Mouse (Mus musculus): ENCODE results near the gene Srek1ip1.

Srek1ip1 gene

DNA sequence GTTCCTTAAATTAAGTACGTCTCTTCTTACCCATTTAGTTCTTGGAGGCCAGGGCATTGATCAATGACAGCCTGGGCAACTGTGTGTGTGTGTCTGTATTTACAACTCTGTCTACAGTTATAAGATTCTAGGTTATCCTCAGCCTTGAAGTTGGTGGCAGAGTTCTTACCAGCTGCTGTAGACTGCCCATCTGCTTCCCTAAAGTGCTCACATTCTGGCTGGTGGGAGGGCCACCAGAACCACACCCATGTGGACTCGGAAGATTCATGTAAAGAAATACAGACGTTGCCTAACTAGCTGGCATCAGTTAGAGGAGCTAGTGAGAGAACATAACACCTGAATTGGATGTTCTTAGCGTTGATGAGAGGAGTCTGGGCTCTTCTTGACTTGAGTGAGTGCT is 49.7 kb downstream of the Srek1ip1 start:
- no peak for DNase-seq (ENCODE audit: extremely low read depth, low read depth)

DNA sequence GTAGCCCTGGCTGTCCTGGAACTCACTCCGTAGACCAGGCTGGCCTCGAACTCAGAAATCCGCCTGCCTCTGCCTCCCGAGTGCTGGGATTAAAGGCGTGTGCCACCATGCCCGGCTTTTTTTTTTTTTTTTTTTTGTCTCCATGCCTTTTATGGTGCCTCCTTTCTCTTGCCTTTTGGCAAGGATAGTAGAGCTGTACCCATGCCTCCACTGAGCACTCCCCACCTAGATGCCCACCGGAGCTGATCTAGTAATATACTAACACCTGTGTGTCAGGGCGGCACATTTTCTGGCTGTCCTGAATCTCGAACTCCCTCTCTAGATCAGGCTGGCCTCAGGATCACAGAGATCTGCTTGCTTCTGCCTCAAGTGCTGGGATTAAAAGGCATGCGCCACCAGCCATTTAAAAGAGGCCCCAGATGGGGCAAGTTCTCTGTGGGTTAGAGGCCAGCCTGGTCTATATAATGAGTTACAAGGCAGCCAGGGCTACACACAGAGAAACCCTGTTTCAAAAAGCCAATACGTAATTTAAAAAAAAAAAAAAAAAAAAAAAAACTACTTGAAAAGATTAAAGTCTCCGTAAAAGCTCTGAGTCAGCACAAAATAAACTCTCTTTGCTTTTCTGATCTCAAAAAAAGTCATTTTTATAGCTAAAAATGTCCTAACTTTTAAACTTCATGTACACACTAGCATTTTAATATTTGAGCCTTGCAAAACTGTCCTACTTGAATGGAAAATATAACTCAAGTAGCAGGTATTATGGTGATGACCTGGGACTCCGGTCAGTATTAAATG is 51.2 kb downstream of the Srek1ip1 start:
- no peak for DNase-seq (ENCODE audit: extremely low read depth, low read depth)

DNA sequence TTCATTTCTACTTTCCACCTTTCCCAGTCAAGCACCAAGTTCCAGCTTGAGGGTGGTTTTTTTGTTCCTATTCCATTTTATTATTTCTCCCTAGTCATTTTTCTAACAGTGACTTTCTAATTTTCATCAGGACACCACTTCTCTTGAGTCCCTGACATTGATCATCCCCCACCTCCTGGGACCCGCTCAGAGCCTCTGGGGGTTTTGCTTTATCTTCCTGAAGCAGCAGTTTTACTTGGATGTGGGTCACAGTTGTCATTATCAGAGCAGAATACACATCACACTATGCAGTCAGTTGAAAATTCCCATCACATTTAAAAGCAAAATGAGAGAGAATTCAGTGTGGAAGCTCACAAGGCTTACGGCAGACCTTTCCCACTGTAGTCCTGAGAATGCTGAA is 61.4 kb downstream of the Srek1ip1 start:
- DNase-seq (ENCODE audit: extremely low read depth, low read depth) = no peak

- DNase-seq (ENCODE audit: extremely low read depth, low read depth) = no peak
Observed at GRCm38 (mm10) chr13:104863127-104863979, 71.1 kb downstream of the Srek1ip1 start, which contains the start of gene Shisal2b. Shisal2b (minus strand) TSS chr13:104863893.

- DNase-seq (ENCODE audit: extremely low read depth, low read depth) = no peak
Observed at GRCm38 (mm10) chr13:104866726-104867125, 74.4 kb downstream of the Srek1ip1 start.

DNA sequence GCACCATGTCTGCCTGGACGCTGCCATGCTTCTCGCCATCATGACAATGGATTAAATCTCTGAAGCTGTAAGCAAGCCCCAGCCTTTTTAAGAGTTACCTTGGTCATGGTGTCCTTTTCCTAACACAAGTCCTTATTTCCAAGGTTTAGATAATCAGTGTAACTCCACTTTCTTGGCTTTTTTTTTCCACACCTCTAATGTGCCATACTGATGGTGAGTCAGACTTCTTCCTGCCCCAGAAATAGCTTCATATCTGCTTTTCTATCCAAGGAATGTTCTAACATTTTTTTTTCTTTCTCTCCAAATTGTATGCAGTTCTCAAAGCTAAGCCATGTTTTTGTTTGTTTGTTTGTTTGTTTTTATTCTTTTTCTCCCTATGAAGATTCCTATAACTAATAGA is 77.6 kb downstream of the Srek1ip1 start:
- DNase-seq (ENCODE audit: extremely low read depth, low read depth) = no peak

DNA sequence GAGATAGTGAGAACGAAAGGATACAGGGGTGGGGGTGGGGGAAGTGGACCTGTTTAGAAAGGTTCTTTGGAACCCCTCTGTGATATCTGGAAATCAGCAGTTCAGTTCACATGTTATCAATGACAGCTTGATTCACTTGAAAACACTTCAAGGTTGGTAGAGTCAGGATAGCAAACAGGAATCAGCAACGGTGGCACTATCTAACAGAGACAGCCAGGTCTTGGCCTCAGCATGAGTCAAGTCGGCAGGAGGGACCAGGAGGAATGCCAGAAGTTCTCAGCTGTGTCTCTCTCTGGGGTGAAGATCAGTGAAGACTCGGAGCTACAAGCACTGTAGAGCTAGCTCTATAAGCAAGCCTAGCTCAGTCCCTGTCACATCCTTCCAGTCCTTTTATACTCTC is 86.2 kb downstream of the Srek1ip1 start:
- DNase-seq (ENCODE audit: extremely low read depth, low read depth) = no peak

GRCm38 (mm10) chr13:104883566-104884249 is 91.4 kb downstream of the Srek1ip1 start:
- no peak for DNase-seq (ENCODE audit: extremely low read depth, low read depth)

DNA sequence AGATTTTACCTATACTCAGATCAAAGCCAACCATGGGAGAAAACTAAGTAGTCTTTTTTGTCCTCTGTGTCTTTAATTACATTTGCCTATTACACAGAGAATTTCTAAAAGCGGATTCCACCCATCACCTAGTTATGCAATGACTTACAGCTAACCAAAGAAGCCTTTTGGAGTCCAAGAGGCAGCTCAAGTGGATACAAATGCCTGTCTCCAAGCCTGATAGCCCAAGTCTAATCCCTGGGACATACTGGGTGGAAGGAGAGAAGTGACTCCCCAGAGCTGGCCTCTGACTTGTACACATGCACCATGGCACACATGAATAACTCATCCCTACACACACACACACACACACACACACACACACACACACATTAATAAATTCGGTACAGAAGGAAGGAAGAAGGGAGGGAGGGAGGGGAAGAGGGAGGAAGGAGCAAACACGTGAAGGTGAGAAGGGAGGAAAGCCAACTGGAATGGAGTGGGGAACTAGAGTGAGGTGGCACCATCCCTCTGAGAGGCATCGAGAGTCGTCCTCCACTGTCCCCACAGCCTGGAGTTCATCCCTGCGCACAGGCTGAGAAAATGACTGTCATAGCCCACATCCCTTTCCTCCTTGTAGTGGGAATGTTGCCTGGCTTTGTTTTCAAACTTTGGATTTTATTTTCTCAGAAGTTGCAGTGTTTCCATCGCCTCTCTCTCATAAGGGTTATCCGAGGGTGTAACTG is 94.2 kb downstream of the Srek1ip1 start:
- DNase-seq (ENCODE audit: extremely low read depth, low read depth) = no peak
